Mouse (Mus musculus): ENCODE data around the gene Zfp874b. TPM values are rescaled to one million over a fixed set of nuclear protein-coding genes. Genes with fewer than 3 reads are reported as not detected.
"Not testable (repeated sequence)": the region's sequence is repeated elsewhere in the genome, so short reads cannot be mapped to it uniquely, and the experiment has no call there.

Gene Zfp874b
- total RNA-seq (2022), result 10 to 100 TPM; 11.5 to 18.0 (median 13.9) TPM

DNA sequence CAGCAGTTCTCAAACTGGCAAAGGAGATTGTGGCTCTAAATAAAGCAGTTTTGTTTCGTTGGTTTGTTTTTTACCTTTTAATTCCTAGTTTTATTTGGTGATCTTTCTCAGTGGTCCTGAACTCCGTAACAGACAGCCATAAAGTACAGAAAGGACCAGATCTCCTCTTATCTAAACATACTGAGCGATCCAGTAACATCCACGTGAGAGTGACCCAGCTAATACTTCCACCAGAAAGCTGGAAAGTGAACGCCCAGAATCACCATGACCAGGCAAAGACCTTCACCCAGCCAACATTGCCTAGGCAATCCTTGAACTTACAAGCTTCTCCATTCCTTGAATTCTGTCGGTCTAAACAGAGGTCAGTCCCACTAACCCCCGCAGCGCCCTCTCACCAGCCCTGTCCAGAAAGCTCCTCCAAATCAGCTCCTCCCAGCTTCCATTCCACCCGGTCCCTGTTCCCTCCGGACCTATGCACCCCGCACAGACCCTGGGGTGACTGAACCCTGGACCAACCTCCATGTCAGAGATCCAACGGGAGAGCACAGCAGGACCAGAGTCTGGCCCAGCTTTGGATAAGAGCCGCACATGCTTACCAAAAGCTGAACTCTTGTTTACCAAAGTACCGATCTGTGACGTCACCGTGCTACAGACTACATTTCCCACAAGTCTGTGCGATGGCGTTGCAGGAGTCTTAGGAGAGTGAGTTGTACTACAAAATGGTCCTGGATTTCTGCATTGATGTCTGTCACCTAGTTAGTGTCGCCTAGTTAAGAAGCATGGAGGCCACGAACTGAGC is at the start of gene Zfp874b:
Gene Zfp874b (minus strand): TSS at position 634 of the 799 bp plus-strand sequence.
- DNase-seq (ENCODE audit: low spot score), result peak; percentile 95

DNA sequence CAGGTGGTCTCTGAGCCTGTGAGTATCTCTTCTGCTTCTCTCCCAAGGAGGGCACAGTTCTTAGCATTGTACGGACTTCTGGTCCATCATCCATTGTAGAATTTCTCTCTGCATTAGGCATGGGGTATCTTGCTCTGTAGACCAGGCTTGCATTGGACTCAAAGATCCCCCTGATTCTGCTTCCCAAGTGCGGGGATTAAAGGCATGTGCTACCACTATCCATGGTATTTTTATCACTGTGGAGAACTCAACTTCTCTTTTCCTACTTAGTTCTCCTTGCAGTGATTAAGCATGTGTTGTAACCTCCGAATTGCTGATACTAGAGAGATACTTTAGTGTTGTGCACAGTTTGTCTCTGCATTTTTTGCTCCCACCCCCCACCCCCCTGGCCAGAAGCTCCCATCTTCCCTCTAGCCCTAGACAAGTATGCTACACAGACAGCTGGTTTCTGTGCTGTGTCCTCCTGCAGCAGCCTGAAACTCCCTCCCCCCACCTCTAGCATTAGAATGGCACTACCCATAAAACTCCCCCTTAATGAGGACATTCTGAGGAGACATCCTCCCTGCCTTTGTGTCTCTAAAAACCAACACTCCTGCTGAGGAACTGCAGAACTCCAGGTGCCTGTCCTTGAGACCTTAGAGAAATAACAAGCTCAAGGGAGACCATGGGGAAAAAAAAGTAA is 43.1 kb upstream of the Zfp874b start:
- DNase-seq (ENCODE audit: low spot score), result no peak

DNA sequence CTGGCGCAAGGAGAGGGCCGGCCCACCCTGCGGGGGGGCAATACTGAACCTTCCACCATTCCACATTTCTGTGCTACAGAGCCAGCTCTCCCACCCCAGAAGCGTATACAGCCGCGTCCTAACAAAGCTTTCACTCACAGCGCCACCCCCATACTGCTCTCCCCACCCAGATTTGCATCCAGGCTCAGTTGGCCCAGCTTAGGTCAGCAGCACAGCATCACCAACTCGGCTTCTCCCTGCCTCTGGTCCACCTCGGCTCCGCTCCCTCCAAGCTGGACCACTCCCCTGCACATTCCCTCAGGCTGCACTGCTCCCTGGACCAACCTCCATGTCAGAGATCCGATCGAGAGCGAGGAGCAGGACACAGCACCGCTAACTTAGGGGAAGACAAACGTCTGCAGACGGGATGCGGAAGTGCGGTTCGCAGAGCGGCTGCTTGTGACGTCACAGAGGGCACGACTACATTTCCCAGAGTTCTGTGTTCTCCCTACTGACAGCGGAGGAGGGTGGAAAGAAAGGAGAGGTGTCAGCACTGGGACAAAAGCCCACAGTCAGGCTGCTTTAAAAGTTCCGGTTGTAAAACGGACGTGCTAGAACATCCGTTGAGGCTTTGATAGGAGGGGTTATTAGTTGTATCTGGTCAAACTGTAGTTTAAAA is 41.8 kb upstream of the Zfp874b start, which contains the start of the genes Gm26965 and Zfp87:
Gene Gm26965 (minus strand): TSS at position 399 of the 658 bp plus-strand sequence.
Gene Zfp87 (minus strand): TSS at position 425 of the 658 bp plus-strand sequence.
- peak; percentile 96 for DNase-seq (ENCODE audit: low spot score)

DNA sequence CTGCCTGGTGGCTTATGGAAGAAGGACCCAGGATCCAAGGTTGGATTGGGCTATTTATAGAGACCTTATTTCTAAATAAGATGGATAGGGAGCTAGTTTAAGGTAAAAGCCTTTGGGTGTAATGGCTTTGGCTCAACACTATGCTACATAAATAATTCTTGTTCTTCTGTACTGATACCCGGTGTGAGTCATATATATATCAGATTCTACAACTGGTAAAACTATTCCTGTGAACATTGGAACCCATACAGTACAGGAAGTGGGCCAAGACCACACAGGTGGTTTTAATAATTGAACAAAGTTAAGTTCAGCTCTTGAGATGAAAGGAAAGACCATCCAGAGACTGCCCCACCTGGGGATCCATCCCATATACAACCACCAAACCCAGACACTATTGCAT is 16.9 kb upstream of the Zfp874b start:
- DNase-seq (ENCODE audit: low spot score), result no peak

DNA sequence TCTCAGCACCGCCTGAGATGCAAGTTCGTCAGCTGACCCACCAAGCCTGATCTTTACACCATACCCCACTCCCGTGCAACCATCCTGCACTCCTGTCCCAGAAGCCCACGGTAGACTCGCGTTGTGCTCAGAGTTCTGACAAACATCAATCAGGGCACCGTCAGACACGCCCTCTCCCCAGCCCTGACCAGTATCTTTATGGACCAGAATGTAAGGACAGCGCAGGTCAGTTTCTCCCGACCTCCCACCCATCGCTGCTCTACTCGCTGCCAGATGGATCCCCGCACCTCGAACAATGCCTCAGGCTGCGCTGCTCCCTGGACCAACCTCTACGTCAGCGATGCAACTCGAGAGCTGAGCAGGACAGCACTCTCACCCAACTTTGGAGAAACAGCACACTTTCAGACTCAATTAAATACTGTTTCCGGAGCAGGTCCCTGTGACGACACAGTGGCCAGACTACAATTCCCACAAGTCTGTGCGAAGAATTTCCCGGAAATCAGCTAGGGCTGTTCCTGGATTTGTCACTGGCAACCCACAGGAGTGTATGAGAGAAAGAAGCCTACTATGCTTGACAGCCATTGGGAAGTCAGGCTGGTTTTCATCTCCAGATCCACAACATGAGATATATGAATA is 16.1 kb upstream of the Zfp874b start, which contains the start of gene Zfp58:
Gene Zfp58 (minus strand): TSS at position 472 of the 636 bp plus-strand sequence.
- peak; percentile 94 for DNase-seq (ENCODE audit: low spot score)

DNA sequence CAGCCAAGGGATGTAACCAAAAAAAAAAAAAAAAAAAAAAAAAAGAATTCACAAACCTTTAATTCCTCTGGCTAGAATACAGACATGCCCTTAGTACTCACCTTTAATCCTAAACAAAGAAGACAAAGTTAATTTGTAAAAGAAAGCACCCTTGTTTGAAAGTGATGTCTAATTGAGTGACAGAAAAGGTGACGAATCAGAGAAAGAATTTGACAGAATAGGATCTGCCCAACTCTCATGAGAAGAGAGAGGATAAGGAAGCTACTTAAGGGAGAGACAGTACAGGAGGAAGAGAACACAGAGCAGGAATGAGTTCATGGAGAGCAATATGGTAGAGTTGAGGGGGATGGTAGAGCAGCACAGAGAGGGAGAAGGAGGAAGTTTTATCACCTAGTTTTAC is 11.6 kb upstream of the Zfp874b start:
- no peak for DNase-seq (ENCODE audit: low spot score)

DNA sequence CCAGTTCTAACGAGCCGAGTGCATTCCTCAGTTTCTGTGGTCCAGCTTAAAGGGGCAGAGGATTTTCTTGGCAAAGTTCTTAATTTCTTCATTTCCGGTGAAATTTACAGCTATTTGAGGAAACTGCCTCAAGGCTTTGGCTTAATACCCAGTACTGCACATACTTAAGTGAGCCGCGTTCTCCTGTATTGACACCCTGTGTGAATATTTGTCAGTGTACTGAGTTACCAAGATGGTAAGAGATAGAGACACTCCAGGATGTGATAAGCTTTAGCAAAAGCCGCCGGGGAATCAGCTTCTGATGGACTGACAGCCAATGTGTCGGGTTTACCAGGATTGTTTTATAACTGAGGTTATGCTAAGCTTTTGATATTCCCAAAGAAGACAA is 360 bp upstream of the Zfp874b start:
- DNase-seq (ENCODE audit: low spot score), result no peak

DNA sequence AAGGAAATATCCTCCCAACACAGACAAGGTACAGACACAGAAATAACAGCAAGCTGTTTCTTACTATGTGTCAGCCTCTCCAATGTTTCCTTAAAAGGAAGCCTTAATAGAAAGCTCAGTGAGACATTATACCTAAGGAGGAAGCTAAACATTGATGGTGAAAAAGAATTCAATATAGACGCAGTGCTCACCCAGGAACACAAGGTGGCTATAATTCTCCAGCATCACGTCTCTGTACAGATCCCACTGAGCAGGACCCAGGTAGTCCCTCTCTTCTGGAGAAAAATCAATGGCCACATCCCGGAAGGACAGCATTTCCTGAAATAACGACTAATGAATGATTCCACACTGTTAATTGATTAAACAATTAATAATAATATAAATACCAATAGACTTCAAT is 2.5 kb downstream of the Zfp874b start:
- no peak for DNase-seq (ENCODE audit: low spot score)

DNA sequence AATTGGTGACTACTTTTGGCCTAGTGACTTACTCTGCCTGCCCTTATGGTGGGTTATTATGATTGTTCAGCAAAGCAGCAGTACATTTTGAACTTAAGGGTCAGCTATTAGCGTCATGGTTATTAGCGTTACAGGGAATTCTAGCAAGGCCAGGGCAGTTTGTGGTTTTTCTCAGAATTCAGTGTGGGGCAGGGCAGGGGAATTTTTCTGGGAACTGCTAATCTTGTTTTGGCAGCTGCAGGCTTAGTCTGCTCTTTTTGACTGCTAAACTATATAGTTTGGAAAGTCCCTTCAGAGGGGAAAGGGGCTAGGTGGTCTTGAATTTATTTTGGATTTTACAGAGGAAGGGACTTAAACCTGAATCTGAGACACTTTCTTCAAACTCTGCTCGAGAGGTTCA is 14.8 kb downstream of the Zfp874b start:
- no peak for DNase-seq (ENCODE audit: low spot score)

DNA sequence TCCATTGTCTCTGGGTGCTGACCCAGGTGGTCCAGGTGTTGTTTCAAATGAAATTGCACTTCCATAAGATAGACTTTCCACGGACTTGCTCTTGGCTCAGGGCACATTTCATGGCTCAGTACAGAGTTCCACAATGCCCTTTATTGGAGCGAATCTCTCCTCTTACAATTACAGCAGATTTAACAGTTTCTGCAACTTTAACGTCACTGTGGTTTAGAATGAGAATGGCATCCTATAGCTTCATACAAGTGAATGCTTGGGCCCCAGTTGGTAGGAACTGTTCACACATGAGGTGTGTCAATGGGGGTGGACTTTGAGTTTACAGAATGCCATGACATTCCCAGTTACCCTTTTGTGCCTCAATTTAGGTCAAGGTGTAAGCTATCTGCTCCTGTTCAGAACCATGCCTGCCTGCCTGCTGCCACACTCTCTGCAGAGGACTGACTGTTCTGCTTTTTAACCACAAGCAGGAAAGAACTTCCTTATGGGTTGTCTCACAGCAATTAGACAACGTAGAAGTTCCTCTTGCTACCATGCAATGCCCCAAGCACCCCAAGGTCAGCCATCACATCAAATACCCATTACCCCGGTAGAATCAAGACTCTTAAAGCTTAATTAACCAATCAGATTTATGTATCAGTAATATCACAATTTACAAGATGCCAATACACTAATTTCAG is 20.4 kb downstream of the Zfp874b start:
- DNase-seq (ENCODE audit: low spot score), result not testable (repeated sequence)

DNA sequence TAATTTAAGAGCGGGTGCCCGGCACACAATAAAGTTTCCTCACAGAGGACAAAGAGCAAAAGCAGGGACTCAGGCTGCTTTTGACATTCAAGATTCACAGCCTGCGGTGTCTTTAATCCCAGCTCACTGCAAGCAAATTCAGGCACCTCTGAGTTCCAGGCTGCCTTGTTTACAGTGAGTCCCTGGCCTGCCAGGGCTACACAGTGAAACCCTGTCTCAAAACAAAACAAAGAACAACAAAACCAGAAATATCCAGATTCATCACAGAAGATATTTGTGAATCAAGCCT is 32.1 kb downstream of the Zfp874b start:
- DNase-seq (ENCODE audit: low spot score), result no peak

DNA sequence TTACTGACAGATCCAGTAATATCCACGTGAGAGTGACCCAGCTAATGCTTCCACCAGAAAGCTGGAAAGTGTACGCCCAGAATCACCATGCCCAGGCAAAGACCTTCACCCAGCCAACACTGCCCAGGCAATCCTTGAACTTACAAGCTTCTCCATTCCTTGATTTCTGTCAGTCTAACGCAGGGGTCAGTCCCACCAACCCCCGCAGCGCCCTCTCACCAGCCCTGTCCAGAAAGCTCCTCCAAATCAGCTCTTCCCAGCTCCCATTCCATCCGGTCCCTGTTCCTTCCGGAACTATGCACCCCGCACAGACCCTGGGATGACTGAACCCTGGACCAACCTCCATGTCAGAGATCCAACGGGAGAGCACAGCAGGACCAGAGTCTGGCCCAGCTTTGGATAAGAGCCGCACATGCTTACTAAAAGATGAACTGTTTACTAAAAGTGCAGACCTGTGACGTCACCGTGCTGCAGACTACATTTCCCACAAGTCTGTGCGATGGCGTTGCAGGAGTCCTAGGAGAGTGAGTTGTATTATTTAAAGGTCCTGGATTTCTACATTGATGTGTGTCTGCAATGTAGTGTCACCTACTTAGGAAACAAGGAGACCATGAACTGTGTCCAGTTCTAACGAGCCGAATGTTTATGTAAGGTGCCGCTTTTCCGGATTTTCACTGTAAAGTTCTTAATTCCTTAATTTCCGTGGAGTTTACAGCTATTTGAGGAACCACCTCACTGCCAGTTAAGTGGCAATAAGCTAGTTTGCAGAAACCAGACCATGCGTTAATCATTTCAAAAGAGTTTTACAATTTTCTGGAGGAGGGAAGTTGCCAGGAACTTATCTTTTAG is 32.7 kb downstream of the Zfp874b start, which contains the start of gene Zfp874a:
Gene Zfp874a (minus strand): TSS at position 453 of the 849 bp plus-strand sequence.
- peak; percentile 96 for DNase-seq (ENCODE audit: low spot score)

DNA sequence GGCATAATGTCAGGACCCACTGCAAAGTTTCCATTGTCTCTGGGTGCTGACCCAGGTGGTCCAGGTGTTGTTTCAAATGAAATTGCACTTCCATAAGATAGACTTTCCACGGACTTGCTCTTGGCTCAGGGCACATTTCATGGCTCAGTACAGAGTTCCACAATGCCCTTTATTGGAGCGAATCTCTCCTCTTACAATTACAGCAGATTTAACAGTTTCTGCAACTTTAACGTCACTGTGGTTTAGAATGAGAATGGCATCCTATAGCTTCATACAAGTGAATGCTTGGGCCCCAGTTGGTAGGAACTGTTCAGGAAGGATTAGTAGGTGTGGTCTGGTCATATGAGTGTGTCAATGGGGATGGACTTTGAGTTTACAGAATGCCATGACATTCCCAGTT is 47.0 kb downstream of the Zfp874b start:
- DNase-seq (ENCODE audit: low spot score), result not testable (repeated sequence)

DNA sequence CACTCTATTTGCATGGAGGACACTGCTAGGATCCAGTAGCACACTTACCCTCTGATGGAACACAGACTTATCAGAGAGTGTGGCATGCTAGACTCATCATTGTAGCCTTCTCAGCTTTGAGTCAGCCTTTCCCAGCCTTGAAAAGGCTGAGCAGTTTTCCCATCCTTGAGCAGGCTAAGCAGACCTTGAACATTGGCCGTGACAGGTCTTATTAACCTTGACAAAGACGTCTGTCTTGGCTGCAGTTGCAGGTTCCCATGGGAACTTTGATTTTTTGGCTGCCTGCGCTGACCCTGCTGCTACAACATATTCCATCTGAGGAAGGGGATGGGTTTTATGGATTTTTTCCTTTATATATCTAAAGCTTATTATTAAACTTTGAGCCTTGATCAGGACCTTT is 55.9 kb downstream of the Zfp874b start:
- DNase-seq (ENCODE audit: low spot score), result no peak

DNA sequence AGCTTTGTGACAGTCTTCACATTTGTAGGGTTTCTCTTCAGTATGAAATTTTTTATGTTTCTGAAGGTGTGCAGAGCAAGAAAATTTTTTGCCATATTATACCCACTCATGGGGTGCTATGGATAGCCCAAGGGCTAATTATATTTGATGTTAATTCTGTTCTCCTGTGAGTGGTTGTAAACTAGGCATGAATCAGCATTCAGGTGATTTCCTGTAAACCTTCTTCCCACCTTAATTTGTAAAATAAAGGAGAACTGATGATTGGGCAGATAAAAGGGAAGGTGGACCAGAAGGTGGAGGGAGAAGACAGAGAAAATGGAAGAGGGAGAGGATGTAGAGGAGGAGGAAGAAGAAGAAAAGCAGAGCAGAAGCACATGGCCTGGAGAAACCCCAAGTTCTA is 58.4 kb downstream of the Zfp874b start:
- not testable (repeated sequence) for DNase-seq (ENCODE audit: low spot score)

DNA sequence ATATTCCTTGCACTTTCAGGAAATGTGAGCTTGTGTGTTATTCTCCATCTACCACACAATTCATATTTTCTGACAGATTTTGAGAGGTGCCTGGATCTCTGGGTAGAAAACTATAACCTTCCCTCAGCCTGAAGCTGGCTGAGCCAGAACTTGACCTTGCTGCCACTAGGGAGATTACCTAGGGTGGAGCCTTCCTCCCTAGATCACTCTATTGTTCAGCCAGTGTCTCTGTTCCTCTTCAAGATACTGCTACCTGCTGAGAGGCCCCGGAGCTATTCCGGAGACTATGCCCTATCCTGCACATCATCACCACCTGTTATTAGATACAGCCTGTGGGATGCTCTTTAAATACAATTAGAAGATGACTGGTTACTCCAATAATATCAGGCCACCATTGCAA is 61.5 kb downstream of the Zfp874b start:
- not testable (repeated sequence) for DNase-seq (ENCODE audit: low spot score)

Measured in heart, adult 8-10 months (tissue).